Mouse (Mus musculus): Measurements from ENCODE around the gene Acat2.
"Not testable (repeated sequence)": the region's sequence is repeated elsewhere in the genome, so short reads cannot be mapped to it uniquely, and the experiment has no call there.

The Acat2 gene

DNA sequence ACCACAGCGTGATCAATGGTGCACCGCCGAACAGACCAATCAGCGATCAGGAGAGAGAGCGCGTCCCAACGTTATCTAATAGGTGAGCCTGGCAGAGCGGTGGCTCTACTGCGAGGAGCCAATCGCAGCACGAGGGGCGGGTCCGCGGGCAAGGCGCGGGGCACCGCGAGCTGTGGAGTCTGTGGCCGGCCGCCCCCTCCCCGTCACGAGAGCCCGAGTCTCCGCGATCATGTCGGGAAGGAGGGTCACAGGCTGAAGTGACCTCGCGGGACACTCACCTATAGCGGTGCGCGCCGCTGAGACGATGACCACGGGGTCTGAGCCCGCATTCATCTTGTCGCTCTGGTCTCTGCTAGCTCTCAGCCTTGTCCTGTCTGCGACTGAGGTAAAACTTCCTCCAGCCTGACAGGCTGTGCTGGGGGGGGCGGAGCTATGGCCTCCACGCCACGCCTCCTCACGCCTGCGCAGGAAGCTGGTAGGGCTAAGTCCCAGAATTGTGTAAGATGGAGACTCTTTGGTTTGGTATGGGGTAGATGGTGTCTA lies at the start of gene Acat2:
TSS of gene Acat2 (minus strand) at position 417 of the 543 bp plus-strand sequence.
- DNase-seq (ENCODE audit: low spot score): peak; percentile 94

DNA sequence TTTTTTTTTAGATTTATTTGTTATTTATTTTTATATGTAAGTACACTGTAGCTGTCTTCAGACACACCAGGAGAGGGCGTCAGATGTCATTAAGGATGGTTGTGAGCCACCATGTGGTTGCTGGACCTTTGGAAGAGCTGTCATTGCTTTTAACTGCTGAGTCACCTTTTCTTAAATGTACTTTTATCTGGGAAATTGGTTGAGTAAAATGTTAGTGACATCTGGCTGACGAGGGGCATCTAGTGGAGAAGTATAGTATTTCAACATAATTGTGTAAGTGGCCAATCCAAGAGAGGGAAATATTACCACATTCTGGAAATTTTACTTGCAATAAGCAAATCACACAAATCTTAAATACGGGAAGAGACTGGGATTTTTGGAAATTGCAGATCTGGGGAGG lies 49.3 kb upstream of the Acat2 start:
- DNase-seq (ENCODE audit: low spot score): peak; percentile 75

DNA sequence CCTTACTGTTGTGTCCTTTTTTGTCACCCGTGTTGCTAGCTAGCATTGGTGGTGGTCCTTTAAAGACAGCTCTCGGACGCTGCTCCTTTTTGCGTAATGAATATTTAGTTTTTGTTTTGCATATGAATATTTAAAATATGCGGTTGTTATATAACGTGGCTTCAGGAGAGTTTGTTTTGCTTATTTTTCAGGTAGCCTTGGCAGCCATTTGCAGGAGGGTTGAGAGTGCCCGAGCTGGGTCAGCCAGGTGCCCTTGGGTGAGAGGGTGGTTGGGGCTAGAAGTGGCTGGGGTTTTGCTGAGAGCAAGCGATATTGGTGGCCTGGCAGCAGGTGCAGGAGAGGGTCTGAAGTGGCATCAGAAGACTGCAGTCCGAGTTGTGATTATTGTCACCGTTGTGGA lies 48.0 kb upstream of the Acat2 start:
- DNase-seq (ENCODE audit: low spot score): no peak

DNA sequence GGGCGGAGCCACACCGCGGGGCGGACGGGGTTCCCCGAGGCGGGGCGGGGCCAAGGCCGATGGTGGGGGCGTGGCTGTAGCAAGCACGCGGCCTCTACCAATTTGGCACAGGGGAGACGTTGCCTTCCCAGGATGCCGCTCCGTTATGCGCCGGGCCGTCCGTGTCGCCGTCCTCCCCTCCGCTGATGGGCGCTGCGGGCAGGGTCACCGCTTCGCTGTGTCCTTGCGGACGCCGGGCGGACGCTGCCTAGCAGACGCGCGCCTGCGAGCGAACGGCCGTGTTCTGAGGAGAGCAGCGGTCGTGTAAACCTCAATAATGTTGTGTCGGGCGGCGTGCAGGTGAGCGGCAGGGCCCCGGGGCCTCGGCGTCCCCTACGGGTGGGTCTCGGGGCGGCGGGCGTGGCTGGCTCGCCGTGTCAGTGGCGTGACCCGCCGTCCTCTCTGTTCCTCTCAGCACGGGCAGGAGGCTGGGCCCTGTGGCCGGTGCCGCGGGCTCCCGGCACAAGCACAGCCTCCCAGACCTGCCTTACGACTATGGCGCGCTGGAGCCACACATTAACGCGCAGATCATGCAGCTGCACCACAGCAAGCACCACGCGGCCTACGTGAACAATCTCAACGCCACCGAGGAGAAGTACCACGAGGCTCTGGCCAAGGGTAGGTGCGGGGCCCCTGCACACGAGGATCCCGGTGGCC lies 47.3 kb upstream of the Acat2 start:
- peak; percentile 98 for DNase-seq (ENCODE audit: low spot score)

DNA sequence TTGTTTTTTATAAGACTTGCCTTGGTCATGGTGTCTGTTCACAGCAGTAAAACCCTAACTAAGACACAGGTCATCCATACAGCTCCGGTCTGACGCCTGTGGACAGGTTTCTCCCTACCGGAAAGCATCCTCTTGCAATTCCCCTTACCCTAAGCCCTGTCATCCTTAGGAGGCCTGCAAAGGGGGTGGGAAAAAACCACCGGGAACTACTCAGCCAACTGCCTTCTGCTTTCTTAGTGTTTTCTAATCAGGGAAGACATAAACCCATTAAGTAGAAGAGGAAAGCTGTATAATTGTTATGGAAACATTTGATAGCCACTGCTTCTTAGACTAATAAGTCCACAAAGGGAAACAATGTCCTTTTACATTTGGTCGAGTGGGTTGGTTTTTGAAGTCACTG lies 46.4 kb upstream of the Acat2 start:
- DNase-seq (ENCODE audit: low spot score): no peak

DNA sequence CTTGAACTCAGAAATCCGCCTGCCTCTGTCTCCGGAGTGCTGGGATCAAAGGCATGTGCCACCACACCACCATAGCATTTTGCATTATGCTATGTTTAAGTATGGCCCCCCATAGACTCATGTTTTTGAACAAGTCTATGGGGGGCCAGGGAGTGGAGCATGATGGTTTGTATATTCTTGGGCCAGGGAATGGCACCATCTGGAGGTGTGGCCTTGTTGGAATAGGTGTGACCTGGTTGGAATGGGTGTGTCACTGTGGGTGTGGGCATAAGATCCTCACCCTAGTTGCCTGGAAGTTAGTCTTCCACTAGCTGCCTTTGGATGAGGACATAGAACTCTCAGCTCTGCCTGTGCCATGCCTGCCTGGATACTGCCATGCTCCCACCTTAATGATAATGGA lies 46.0 kb upstream of the Acat2 start, which contains the start of gene Sod2:
TSS of gene Sod2 (plus strand) at position 301 of the 400 bp plus-strand sequence.
- DNase-seq (ENCODE audit: low spot score): not testable (repeated sequence)

DNA sequence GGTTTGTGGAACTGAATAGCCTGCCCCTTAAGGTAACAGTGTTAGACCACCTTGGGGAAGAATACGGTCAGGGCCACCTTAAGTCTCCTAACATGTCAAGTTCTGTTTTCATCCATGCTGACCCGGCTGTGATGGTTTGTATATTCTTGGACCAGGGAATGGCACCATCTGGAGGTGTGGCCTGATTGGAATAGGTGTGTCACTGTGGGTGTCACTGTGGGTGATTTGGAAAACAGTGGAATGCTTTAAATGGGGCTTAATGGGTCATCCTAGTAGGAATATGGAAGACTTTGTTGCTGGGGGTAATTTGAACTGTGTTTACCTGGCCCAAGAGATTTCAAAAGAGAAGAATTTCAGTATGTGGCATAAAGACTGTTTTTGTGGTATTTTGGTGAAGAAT lies 43.9 kb upstream of the Acat2 start:
- DNase-seq (ENCODE audit: low spot score): not testable (repeated sequence)

DNA sequence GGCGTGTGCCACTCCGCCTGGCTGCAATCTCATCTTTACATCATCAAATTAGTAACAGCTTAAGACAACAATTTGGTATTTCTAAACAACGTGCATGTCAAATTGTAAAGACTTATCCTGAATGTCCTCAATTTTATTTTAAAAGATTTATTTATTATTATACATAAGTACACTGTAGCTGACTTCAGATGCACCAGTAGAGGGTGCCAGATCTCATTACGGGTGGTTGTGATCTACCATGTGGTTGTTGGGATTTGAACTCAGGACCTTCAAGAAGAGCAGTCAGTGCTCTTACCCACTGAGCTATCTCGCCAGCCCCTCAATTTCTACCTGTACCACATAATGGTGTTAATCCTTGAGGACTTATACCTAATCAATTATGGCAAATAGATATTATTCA lies 41.7 kb upstream of the Acat2 start:
- DNase-seq (ENCODE audit: low spot score): not testable (repeated sequence)

DNA sequence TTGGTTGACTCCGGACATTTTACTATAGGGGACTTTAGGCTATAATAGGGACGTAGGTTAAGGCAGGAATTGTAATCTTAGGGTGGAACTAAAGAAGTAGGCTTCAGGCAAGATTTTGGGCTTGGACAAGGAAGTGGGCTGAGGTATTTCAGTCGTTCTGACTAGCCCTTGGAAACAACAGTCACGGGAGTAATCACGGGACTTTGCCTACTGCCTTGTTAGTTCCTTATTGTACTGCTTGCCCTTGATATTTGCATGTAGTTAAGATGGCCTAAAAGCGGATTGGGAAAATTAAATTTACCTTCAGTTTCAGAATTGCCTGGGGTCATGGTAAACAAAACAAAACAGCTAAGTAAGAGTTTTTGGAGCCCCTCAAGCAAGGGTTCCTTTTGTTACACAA lies 38.5 kb upstream of the Acat2 start:
- DNase-seq (ENCODE audit: low spot score): no peak

DNA sequence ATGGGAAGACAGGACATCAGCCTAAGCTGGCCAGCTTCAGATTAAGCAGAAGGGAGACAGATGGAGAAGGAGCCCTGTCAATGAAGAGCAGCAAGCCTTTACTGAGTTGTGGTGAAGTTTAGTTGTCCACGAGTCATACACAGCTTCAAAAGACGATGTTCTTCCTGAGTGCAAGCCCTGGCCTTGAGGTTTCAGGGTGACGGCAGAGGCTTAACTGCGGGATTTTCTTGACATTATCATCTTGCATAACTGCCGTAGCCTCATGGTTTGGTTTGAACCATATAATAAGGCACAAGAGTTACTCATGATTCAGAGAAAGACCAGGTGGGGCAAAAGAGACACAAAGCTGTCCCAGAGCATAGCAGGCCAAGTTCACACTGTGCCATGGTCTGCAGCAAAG lies 37.3 kb upstream of the Acat2 start:
- DNase-seq (ENCODE audit: low spot score): no peak

DNA sequence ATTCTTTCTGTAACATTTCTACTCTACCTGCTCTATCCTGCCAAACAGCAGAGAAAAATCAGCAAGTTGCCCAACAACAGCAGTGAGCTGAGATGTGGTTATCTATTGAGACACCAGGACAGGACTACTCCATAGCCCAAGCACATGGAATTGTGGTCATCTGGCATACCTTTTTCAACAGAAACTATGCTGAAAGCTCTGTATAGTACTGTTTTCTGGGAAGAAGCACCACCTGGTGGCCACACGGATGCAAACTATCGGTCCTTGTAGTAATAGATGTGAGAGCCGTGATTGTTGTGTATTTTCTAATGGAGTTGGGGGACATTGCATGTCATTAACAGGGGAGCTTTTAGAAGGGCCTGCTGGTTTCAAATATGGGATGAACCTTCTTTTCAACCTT lies 35.8 kb upstream of the Acat2 start:
- DNase-seq (ENCODE audit: low spot score): peak; percentile 67

DNA sequence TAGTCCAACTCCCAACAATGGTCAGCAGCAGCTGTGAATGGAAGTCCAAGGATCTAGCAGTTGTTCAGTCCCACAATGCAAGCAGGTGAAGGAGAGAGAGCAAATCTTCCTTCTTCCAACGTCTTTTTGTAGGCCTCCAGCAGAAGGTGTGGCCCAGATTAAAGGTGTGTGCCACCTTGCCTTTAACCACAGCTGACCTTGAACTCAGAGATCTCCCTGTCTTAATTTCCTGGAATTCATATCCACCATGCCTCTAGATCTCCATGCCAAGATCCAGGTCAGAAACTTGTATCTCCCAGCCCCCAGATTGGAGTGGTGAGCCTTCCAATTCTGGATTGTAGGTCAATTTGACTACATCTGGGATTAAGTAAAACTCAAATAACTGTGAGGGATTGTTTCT lies 33.5 kb upstream of the Acat2 start, which contains the start of gene Wtap:
TSS of gene Wtap (minus strand) at position 101 of the 400 bp plus-strand sequence.
- DNase-seq (ENCODE audit: low spot score): no peak

DNA sequence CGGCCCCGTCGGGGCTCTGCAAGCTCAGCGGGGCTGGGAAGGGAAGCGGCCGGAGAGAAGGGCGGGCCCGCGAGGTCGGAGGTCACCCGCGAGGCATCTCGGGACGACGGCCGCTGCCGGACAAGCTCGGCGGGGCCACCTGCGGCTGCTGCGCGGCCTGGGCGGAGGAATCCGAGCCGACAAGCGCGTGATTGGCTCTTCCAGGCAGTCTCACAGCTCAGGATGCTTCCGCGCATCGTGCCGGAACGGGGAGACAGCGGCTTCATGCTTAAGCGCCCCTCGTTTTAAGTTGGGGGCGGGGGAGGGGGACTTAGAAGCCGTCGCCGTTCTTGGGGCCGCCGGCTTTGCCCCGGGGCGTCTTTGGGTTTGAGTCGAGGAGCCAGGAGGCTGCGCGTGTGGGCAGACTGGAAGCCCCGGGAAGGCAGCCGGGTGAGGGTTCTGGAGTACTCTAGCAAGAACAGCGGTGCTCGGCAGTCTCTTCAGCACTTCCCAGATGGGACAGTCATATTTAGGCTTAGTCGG lies 32.0 kb upstream of the Acat2 start:
- DNase-seq (ENCODE audit: low spot score): peak; percentile 96

DNA sequence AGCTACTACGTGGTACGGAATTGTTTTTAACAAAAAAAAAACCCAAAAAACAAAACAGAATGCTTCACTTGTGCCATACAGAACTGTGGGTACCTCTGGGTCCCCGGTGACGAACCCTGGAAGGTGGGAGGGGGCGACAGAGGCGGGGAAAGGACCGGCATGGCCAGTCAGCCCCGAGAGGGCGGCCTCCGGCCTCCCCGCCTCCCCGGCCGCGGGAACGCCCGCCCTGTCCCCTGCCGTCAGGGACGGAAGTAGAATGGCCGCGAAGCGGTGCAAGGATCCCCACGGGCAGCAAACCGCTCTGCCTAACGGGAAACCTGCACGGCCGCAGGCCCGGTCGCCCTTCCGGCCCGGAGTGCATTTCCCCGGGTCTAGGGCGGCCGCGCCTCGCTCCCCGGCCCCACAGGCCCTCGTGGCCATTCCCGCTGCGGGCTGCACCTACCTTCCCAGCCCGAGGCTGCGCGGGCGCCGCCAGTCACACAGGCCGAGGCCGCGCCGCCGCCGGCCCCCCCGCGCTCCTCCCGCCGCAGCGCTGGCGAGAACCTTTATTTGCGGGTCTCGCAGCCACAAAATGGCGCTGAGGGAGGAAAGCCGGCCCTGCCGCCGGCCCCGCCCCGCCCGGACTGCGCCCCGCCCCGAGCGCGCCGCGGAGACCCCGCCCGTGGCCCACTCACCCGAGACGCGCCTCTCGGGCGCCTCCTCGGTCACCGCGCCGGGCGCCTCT lies 31.2 kb upstream of the Acat2 start:
- DNase-seq (ENCODE audit: low spot score): peak; percentile 85

DNA sequence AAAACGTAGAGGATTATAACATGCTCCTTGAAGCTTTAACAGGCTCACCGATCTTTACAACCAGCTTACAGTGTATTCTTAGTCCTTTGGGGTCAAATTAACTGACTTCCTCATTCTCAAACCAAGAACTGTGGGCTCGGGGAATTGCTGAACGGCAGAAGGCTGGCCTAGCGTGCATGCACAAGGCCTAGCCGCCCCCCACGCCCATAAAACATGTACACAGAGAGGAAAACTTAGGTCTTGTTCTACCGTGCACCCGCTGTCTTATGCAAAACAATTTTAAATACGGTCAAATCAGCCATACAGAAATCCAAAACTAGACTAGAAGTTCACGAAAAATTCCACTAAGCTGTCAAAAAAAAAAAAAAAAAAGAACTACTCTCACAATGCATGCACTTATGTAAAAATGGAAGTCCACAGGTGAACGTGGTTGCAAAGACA lies 30.7 kb upstream of the Acat2 start:
- peak; percentile 42 for DNase-seq (ENCODE audit: low spot score)

DNA sequence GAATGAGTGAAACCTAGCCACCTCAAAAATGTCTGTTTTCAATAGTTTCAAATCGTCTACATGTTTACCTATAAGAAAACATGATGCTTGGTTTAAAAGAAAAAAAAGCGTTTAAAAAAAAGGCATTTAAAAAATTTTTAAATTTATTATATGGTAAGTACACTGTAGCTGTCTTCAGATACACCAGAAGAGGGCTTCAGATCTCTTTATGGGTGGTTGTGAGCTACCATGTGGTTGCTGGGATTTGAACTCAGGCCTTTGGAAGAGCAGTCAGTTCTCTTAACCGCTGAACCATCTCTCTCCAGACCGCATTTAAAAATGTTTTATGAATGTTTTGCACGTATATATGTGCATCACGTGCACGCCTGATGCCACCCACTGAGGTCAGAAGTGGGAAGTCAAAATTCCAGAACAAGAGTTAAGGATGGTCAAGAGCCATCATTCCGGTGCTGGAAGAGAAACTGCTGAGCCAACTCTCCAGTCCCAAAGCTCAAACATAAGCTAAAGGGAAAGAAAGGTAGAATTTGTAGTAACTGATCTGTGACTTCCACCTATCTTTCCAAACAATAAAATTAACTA lies 30.1 kb upstream of the Acat2 start:
- no peak for DNase-seq (ENCODE audit: low spot score)

DNA sequence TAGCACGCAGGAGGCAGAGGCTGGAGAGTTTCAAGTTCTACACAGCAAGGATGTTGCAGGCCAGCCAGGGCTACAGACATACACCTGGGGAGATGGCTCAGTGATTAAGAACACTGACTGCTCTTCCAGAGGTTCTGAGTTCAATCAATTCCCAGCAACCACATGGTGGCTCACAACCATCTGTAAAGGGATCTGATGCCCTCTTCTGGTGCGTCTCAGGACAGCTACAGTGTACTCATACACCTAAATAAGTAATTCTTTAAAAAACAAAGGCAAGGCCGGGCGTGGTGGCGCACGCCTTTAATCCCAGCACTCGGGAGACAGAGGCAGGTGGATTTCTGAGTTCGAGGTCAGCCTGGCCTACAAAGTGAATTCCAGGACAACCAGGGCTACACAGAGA lies 27.5 kb upstream of the Acat2 start:
- not testable (repeated sequence) for DNase-seq (ENCODE audit: low spot score)

DNA sequence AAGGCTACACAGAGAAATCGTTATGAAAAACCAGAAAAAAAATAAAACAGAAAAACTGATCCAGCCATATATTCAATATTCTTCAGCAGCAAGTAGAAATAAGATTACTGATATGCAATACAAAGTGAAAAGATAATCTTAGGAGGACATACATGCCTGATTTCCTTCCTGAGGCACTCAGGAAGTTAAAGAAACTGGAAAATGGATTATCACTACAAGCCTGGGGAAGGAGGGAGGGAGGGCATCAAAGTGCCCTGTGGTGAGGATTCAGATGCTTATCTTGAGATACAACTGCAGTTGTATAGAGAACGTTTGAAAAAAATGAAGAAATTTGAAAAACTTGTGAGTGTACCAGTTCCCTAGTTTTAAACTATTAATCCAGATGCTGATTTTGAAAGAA lies 23.4 kb upstream of the Acat2 start:
- no peak for DNase-seq (ENCODE audit: low spot score)

DNA sequence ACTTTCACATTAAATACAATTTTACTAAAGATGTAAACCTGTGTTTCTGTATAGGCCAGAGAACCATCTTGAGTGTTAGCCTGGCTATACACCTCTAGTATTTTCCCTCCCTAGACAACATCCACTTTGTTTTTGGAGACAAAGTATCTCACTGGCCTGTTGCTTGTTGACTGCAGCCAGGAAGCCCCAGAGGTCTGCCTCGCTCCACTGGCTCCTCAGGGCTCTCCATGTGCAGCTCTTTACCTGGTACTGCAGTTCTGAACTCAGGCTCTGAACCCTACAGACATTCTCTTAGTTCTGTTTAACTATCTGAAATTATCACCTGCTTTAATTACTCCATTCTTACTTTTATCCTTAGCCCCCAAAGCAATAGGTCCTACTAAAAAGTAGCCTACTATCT lies 18.0 kb upstream of the Acat2 start:
- DNase-seq (ENCODE audit: low spot score): no peak

DNA sequence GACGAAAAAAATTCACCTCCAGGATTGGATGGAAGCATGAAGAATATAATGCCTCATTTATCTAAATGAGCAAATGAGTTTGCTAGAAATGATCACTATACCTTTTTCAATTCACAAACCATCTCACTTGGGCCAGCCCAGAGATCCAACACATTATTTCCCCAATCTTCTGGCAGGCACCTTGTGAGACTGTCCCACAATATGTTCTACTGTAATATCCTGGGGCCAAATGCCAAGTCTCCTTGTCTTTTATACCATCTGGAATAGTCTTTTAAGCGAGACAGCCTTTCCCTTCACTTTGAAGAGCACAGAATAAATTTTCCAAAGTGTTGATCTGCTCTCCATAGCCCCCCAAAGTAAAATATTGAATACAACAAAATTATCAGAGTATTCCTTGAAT lies 13.3 kb upstream of the Acat2 start:
- no peak for DNase-seq (ENCODE audit: low spot score)

DNA sequence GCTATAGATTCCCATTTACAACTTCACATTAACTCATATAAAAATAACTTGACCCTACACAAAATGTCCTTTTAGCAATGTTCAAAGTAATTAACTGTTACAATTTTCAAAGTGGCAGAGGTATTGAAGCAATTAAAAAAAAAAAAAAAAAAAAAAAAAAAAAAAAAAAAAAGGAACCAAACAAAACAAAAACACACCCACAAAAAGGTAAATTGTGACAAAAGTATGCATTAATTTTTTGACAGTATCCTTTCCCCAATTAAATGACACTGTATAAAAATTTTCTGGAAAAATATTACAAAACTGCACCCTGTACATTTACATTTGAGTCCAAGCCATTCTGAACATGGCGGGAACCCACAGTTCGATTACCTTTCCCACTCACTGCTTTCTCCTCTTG lies 6.6 kb upstream of the Acat2 start:
- DNase-seq (ENCODE audit: low spot score): no peak

DNA sequence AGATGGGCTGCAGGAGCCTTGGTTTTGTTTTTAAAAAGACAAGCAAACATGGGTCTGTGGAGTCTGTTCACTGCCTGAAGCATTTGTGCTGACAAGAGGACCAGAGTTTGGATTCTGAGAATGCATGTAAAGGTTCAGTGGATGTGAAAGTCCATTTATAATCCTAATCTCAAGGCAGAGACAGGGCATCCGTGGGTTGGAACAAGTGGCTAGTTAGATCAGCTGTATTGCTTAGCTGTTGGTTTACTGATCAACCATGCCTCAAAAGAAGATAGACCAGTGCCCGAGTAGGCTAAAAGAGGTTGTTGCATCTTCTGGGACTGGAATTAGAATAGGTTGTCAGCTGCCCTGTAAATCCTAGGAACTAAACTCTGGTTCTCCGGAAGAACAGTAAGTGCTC lies 2.9 kb upstream of the Acat2 start:
- DNase-seq (ENCODE audit: low spot score): no peak

DNA sequence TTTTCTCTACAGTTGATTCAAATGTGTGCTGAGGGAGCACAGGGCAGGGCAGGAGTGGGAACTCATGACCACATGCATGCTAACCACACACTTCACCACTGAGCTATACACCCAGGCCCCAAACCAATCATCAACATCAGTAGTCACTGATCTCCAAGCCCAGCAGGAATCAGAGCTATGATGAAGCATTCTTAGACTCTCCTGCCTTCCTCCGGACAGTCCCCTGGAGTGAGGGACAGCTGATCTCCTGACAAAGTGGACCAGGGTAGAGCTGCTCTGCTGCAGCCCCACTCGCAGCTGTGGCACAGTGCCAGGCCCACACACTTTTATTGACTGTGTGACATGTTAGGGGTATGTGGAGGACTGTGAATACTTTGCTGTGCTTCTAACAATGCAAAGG lies 1.2 kb downstream of the Acat2 start:
- DNase-seq (ENCODE audit: low spot score): not testable (repeated sequence)

Data from embryo, embryonic 10.5 days (tissue).